Mouse (Mus musculus) midbrain, postnatal 0 days (tissue): ENCODE data around the gene Chrnb1. TPM values are rescaled to one million over a fixed set of nuclear protein-coding genes. Genes with fewer than 3 reads are reported as not detected.

ENCODE experiments used
- ATAC-seq: fragments of 200-750 bp; cut with Nextera tagmentation; 2 replicates; pipeline ENCODE4 v1.8.0; 2017; ENCODE audit warnings: moderate number of reproducible peaks, mild to moderate bottlenecking, moderate TSS enrichment, moderate library complexity; ENCODE audit not compliant: low FRiP score
- DNase-seq: peaks from one replicate; pipeline ENCODE4 v3.0.0-alpha.2; 2015; ENCODE audit warnings: low spot score
- H3K27ac ChIP-seq: fragments of 300-500 bp; sonication (generic); 2 replicates; pipeline ENCODE4 v1.5.1; 2014; ENCODE audit warnings: low read depth, mild to moderate bottlenecking, low read length, mixed read lengths
- H3K27me3 ChIP-seq: fragments of 300-500 bp; sonication (generic); 2 replicates; pipeline ENCODE4 v1.6.1; 2014; ENCODE audit warnings: low read length, control low read depth, mixed read lengths; ENCODE audit not compliant: insufficient read depth
- H3K36me3 ChIP-seq: fragments of 300-500 bp; sonication (generic); 2 replicates; pipeline ENCODE4 v1.6.1; 2014; ENCODE audit warnings: low read length, control low read depth, mixed read lengths; ENCODE audit not compliant: insufficient read depth
- H3K4me1 ChIP-seq: fragments of 300-500 bp; sonication (generic); 2 replicates; pipeline ENCODE4 v1.6.1; 2014; ENCODE audit warnings: mild to moderate bottlenecking, control low read depth, antibody characterized with exemption, low read length, mixed read lengths; ENCODE audit not compliant: insufficient read depth
- H3K4me2 ChIP-seq: fragments of 300-500 bp; sonication (generic); 2 replicates; pipeline ENCODE4 v1.6.1; 2014; ENCODE audit warnings: low read depth, mild to moderate bottlenecking, low read length, mixed read lengths; ENCODE audit not compliant: poor library complexity, severe bottlenecking
- H3K4me3 ChIP-seq: fragments of 300-500 bp; sonication (generic); 2 replicates; pipeline ENCODE4 v1.5.1; 2014; ENCODE audit warnings: low read depth, mild to moderate bottlenecking, low read length, moderate library complexity
- H3K9ac ChIP-seq: fragments of 300-500 bp; sonication (generic); replicated peaks from 2 replicates; pipeline ENCODE4 v1.6.1; 2014; ENCODE audit warnings: mild to moderate bottlenecking, low read length, moderate library complexity, mixed read lengths; ENCODE audit not compliant: poor library complexity, severe bottlenecking
- H3K9me3 ChIP-seq: fragments of 300-500 bp; sonication (generic); 2 replicates; pipeline ENCODE4 v1.6.1; 2016; ENCODE audit warnings: low read length, control low read depth
- CTCF ChIP-seq: IDR thresholded peaks from 2 replicates; pipeline ENCODE4 v1.5.1; 2016; ENCODE audit warnings: antibody characterized with exemption, mild to moderate bottlenecking
- WGBS: fragments of 180-500 bp; shearing (Covaris S2); extraction: QIAGEN DNeasy Blood & Tissue Kit; methylation state at CpG from one replicate; pipeline ENCODE4 v1.1.7; 2014; 5-methylcytosine and 5-hydroxymethylcytosine counted together
- polyA plus RNA-seq: library from polyadenylated mRNA; unstranded; fragments of >200 nt; fragmentation: Nextera tagmentation; extraction: Ambion mirVana; gene quantifications from 2 replicates; pipeline ENCODE4 v1.2.1, GENCODE M21; 2015
- total RNA-seq: library from RNA; depleted of rRNA; stranded (reverse); fragments of >200 nt; gene quantifications from 2 replicates; pipeline ENCODE4 v1.2.3, GENCODE M21; 2014

Chrnb1 gene
- total and polyA plus RNA-seq, 2 experiments from 2014 or later: 1.1 to 1.5 TPM

GRCm38 (mm10) chr11:69787306-69787705 lies 8.4 kb downstream of the Chrnb1 start:
- H3K9ac ChIP-seq: no peak overlapping the region
- DNase-seq: no peak
- no peaks in the 10 kb centered on the region for H3K9me3 ChIP-seq
- WGBS: 74% methylated on average over 5 of the region's 5 CpGs
- H3K27ac ChIP-seq: no peak overlapping the region
- no peaks in the 10 kb centered on the region for H3K27me3 ChIP-seq
- H3K36me3 ChIP-seq: no peaks in the 10 kb centered on the region
- no peak for TF ChIP-seq CTCF
- no peak overlapping the region for H3K4me3 ChIP-seq
- no peak for ATAC-seq
- no peak overlapping the region for H3K4me2 ChIP-seq
- H3K4me1 ChIP-seq: no peaks in the 10 kb centered on the region

- H3K9me3 ChIP-seq: no peaks in the 10 kb centered on the region
- no peak for ATAC-seq
- no peak for TF ChIP-seq CTCF
- no peak for DNase-seq
- H3K4me3 ChIP-seq: no peak overlapping the region
- WGBS: 47% methylated on average over 15 of the region's 15 CpGs
- H3K4me1 ChIP-seq: no peaks in the 10 kb centered on the region
- H3K36me3 ChIP-seq: no peaks in the 10 kb centered on the region
- no peak overlapping the region for H3K27ac ChIP-seq
- no peaks in the 10 kb centered on the region for H3K27me3 ChIP-seq
- no peak overlapping the region for H3K4me2 ChIP-seq
- H3K9ac ChIP-seq: no peak overlapping the region
Observed at GRCm38 (mm10) chr11:69784793-69785272, 10.9 kb downstream of the Chrnb1 start.

- H3K36me3 ChIP-seq: peaks cover 7% of the 10 kb centered on the region; the same call in 1 of the 2 replicates
- H3K4me2 ChIP-seq: no peak overlapping the region
- H3K9ac ChIP-seq: no peak overlapping the region
- no peaks in the 10 kb centered on the region for H3K27me3 ChIP-seq
- H3K9me3 ChIP-seq: no peaks in the 10 kb centered on the region
- H3K27ac ChIP-seq: no peak overlapping the region
- DNase-seq: no peak
- ATAC-seq: no peak
- no peaks in the 10 kb centered on the region for H3K4me1 ChIP-seq
- 50% methylated on average over 4 of the region's 4 CpGs for WGBS
- H3K4me3 ChIP-seq: no peak overlapping the region
- no peak for TF ChIP-seq CTCF
Observed at GRCm38 (mm10) chr11:69781828-69782227, 13.9 kb downstream of the Chrnb1 start.

- no peak for TF ChIP-seq CTCF
- no peak overlapping the region for H3K27ac ChIP-seq
Observed at GRCm38 (mm10) chr11:69778985-69779384, 16.8 kb downstream of the Chrnb1 start.

GRCm38 (mm10) chr11:69778258-69778982 lies 17.3 kb downstream of the Chrnb1 start:
- 73% methylated on average over 23 of the region's 23 CpGs for WGBS
- Histone ChIP-seq H3K36me3 (peaks cover 20% of the 10 kb centered on the region; the same call in 1 of the 2 replicates), H3K9ac (no peak overlapping the region), H3K9me3 (no peaks in the 10 kb centered on the region), H3K4me1 (no peaks in the 10 kb centered on the region), H3K27me3 (no peaks in the 10 kb centered on the region), H3K27ac (no peak overlapping the region), H3K4me3 (no peak overlapping the region), H3K4me2 (no peak overlapping the region)
- DNase-seq (no peak), ATAC-seq (no peak)
- TF ChIP-seq CTCF: no peak

More at GRCm38 (mm10) chr11:69778985-69779384, 16.8 kb downstream of the Chrnb1 start:
- Histone ChIP-seq H3K4me1 (no peaks in the 10 kb centered on the region), H3K4me3 (no peak overlapping the region), H3K9ac (no peak overlapping the region), H3K36me3 (peaks cover 20% of the 10 kb centered on the region; the same call in 1 of the 2 replicates), H3K4me2 (no peak overlapping the region), H3K9me3 (no peaks in the 10 kb centered on the region), H3K27me3 (no peaks in the 10 kb centered on the region)
- DNase-seq (no peak), ATAC-seq (no peak)
- 59% methylated on average over 7 of the region's 7 CpGs for WGBS

GRCm38 (mm10) chr11:69777504-69778257 lies 18.1 kb downstream of the Chrnb1 start:
- DNase-seq (no peak), ATAC-seq (no peak)
- Histone ChIP-seq H3K9me3 (no peaks in the 10 kb centered on the region), H3K4me1 (no peaks in the 10 kb centered on the region), H3K27me3 (no peaks in the 10 kb centered on the region), H3K36me3 (peaks cover 20% of the 10 kb centered on the region; the same call in 1 of the 2 replicates), H3K4me2 (no peak overlapping the region), H3K4me3 (no peak overlapping the region), H3K27ac (no peak overlapping the region), H3K9ac (no peak overlapping the region)
- no peak for TF ChIP-seq CTCF
- 62% methylated on average over 25 of the region's 26 CpGs for WGBS
